Mouse (Mus musculus) neural tube, embryonic 13.5 days (tissue): ENCODE data around the gene Tenm3. TPM values are rescaled to one million over a fixed set of nuclear protein-coding genes. Genes with fewer than 3 reads are reported as not detected.
A peak's percentile ranks its signal among the peaks of the same experiment; 100 is the strongest.

Experiments used
- ATAC-seq: fragments of 200-750 bp; cut with Nextera tagmentation; 2 replicates; pipeline ENCODE4 v1.8.0; 2017; ENCODE audit warnings: low read depth, mild to moderate bottlenecking, moderate TSS enrichment, moderate library complexity
- H3K27ac ChIP-seq: fragments of 300-500 bp; sonication (generic); replicated peaks from 2 replicates; pipeline ENCODE4 v1.5.1; 2015; ENCODE audit warnings: moderate library complexity, mild to moderate bottlenecking, inconsistent platforms
- H3K27me3 ChIP-seq: fragments of 300-500 bp; sonication (generic); 2 replicates; pipeline ENCODE4 v1.6.1; 2015; ENCODE audit warnings: mild to moderate bottlenecking, inconsistent platforms
- H3K36me3 ChIP-seq: fragments of 300-500 bp; sonication (generic); 2 replicates; pipeline ENCODE4 v1.6.1; 2015; ENCODE audit warnings: mild to moderate bottlenecking, inconsistent platforms
- H3K4me1 ChIP-seq: fragments of 300-500 bp; sonication (generic); replicated peaks from 2 replicates; pipeline ENCODE4 v1.6.1; 2015; ENCODE audit warnings: inconsistent platforms
- H3K4me2 ChIP-seq: fragments of 300-500 bp; sonication (generic); 2 replicates; pipeline ENCODE4 v1.6.1; 2015; ENCODE audit warnings: inconsistent platforms, mild to moderate bottlenecking, moderate library complexity
- H3K4me3 ChIP-seq: fragments of 300-500 bp; sonication (generic); 2 replicates; pipeline ENCODE4 v1.5.1; 2015; ENCODE audit warnings: mild to moderate bottlenecking, inconsistent platforms
- H3K9ac ChIP-seq: fragments of 300-500 bp; sonication (generic); 2 replicates; pipeline ENCODE4 v1.6.1; 2015; ENCODE audit warnings: moderate library complexity, mild to moderate bottlenecking, inconsistent platforms
- H3K9me3 ChIP-seq: fragments of 300-500 bp; sonication (generic); 2 replicates; pipeline ENCODE4 v1.6.1; 2016; ENCODE audit warnings: inconsistent platforms
- WGBS: fragments of 180-500 bp; shearing (Covaris S2); methylation state at CpG from one replicate; pipeline ENCODE4 v1.1.7; 2015; 5-methylcytosine and 5-hydroxymethylcytosine counted together
- polyA plus RNA-seq: library from polyadenylated mRNA; unstranded; fragments of >200 nt; fragmentation: Nextera tagmentation; extraction: Ambion mirVana; gene quantifications from 2 replicates; pipeline ENCODE4 v1.2.1, GENCODE M21; 2015

Gene Tenm3
- polyA plus RNA-seq, 1 experiment from 2014 or later = 40.7 TPM

GRCm38 (mm10) chr8:48842516-48842990, 1.2 kb downstream of the Tenm3 start:
- WGBS = under 1% methylated on average over 11 of the region's 11 CpGs
- peak overlapping the region; percentile 92 for H3K27ac ChIP-seq
- peak overlapping the region; percentile 72 for H3K4me3 ChIP-seq
- H3K9me3 ChIP-seq = no peaks in the 10 kb centered on the region
- H3K27me3 ChIP-seq = peaks cover 39% of the 10 kb centered on the region
- peaks cover 43% of the 10 kb centered on the region for H3K4me1 ChIP-seq
- no peaks in the 10 kb centered on the region for H3K36me3 ChIP-seq
- H3K9ac ChIP-seq = peak overlapping the region; percentile 85
- peak; percentile 6 for ATAC-seq
- H3K4me2 ChIP-seq = peak overlapping the region; percentile 95

GRCm38 (mm10) chr8:48842035-48842434, 1.7 kb downstream of the Tenm3 start:
- peak overlapping the region; percentile 92 for H3K27ac ChIP-seq
- H3K36me3 ChIP-seq = no peaks in the 10 kb centered on the region
- H3K9me3 ChIP-seq = no peaks in the 10 kb centered on the region
- H3K9ac ChIP-seq = peak overlapping the region; percentile 85
- 12% methylated on average over 4 of the region's 4 CpGs for WGBS
- H3K4me2 ChIP-seq = peak overlapping the region; percentile 95
- no peak for ATAC-seq
- H3K4me1 ChIP-seq = peaks cover 41% of the 10 kb centered on the region
- peaks cover 34% of the 10 kb centered on the region for H3K27me3 ChIP-seq
- H3K4me3 ChIP-seq = peak overlapping the region; percentile 72

- H3K4me2 ChIP-seq = no peak overlapping the region
- 0 out of 2 replicates have a peak, but pooled peaks cover 8% of the 10 kb centered on the region for H3K4me1 ChIP-seq
- 60% methylated on average over 2 of the region's 2 CpGs for WGBS
- no peak overlapping the region for H3K4me3 ChIP-seq
- H3K27me3 ChIP-seq = 0 out of 2 replicates have a peak, but pooled peaks cover 5% of the 10 kb centered on the region
- no peaks in the 10 kb centered on the region for H3K9me3 ChIP-seq
- no peak for ATAC-seq
- no peaks in the 10 kb centered on the region for H3K36me3 ChIP-seq
- no peak overlapping the region for H3K27ac ChIP-seq
- H3K9ac ChIP-seq = no peak overlapping the region
Observed at GRCm38 (mm10) chr8:48835745-48836144, 8.0 kb downstream of the Tenm3 start.

GRCm38 (mm10) chr8:48827454-48827853, 16.3 kb downstream of the Tenm3 start:
- no peaks in the 10 kb centered on the region for H3K27me3 ChIP-seq
- H3K4me2 ChIP-seq = no peak overlapping the region
- no peaks in the 10 kb centered on the region for H3K9me3 ChIP-seq
- no peak for ATAC-seq
- H3K4me3 ChIP-seq = no peak overlapping the region
- no peaks in the 10 kb centered on the region for H3K4me1 ChIP-seq
- WGBS = 63% methylated on average over 9 of the region's 9 CpGs
- H3K27ac ChIP-seq = no peak overlapping the region
- H3K36me3 ChIP-seq = no peaks in the 10 kb centered on the region
- no peak overlapping the region for H3K9ac ChIP-seq

GRCm38 (mm10) chr8:48825666-48826065, 18.1 kb downstream of the Tenm3 start:
- no peak for ATAC-seq
- Histone ChIP-seq H3K4me2 (no peak overlapping the region), H3K4me1 (no peaks in the 10 kb centered on the region), H3K4me3 (no peak overlapping the region), H3K9me3 (no peaks in the 10 kb centered on the region), H3K27ac (no peak overlapping the region), H3K9ac (no peak overlapping the region), H3K36me3 (no peaks in the 10 kb centered on the region), H3K27me3 (no peaks in the 10 kb centered on the region)
- 91% methylated on average over 7 of the region's 7 CpGs for WGBS

- no peak overlapping the region for H3K9ac ChIP-seq
- no peak for ATAC-seq
- 86% methylated on average over 4 of the region's 4 CpGs for WGBS
- H3K4me2 ChIP-seq = no peak overlapping the region
- no peaks in the 10 kb centered on the region for H3K36me3 ChIP-seq
- H3K4me1 ChIP-seq = peaks cover 9% of the 10 kb centered on the region
- no peaks in the 10 kb centered on the region for H3K9me3 ChIP-seq
- no peaks in the 10 kb centered on the region for H3K27me3 ChIP-seq
- no peak overlapping the region for H3K27ac ChIP-seq
- H3K4me3 ChIP-seq = no peak overlapping the region
Observed at GRCm38 (mm10) chr8:48822291-48822690, 21.5 kb downstream of the Tenm3 start.

- 51% methylated on average over 6 of the region's 6 CpGs for WGBS
- H3K27me3 ChIP-seq = no peaks in the 10 kb centered on the region
- H3K4me3 ChIP-seq = no peak overlapping the region
- H3K9ac ChIP-seq = no peak overlapping the region
- ATAC-seq = no peak
- H3K27ac ChIP-seq = no peak overlapping the region
- H3K36me3 ChIP-seq = no peaks in the 10 kb centered on the region
- H3K4me2 ChIP-seq = no peak overlapping the region
- no peaks in the 10 kb centered on the region for H3K9me3 ChIP-seq
- H3K4me1 ChIP-seq = peaks cover 9% of the 10 kb centered on the region
Observed at GRCm38 (mm10) chr8:48819962-48820361, 23.8 kb downstream of the Tenm3 start.

- Histone ChIP-seq H3K27ac (no peak overlapping the region), H3K27me3 (no peaks in the 10 kb centered on the region), H3K9me3 (no peaks in the 10 kb centered on the region), H3K4me3 (no peak overlapping the region), H3K36me3 (no peaks in the 10 kb centered on the region), H3K4me2 (no peak overlapping the region), H3K9ac (no peak overlapping the region), H3K4me1 (peaks cover 9% of the 10 kb centered on the region)
- no peak for ATAC-seq
- 70% methylated on average over 5 of the region's 5 CpGs for WGBS
Observed at GRCm38 (mm10) chr8:48819348-48819747, 24.4 kb downstream of the Tenm3 start.

- H3K4me1 ChIP-seq = peaks cover 12% of the 10 kb centered on the region
- whole genome bisulfite sequencing = 62% methylated on average over 13 of the region's 13 CpGs
Observed at GRCm38 (mm10) chr8:48816941-48817340, 26.8 kb downstream of the Tenm3 start.

GRCm38 (mm10) chr8:48812196-48812741, 31.5 kb downstream of the Tenm3 start:
- no peak overlapping the region for H3K9ac ChIP-seq
- no peak overlapping the region for H3K4me2 ChIP-seq
- 92% methylated on average over 1 of the region's 1 CpGs for WGBS
- H3K4me1 ChIP-seq = peaks cover 3% of the 10 kb centered on the region; the same call in 1 of the 2 replicates
- H3K9me3 ChIP-seq = no peaks in the 10 kb centered on the region
- no peak for ATAC-seq
- no peaks in the 10 kb centered on the region for H3K27me3 ChIP-seq
- H3K27ac ChIP-seq = no peak overlapping the region
- H3K36me3 ChIP-seq = no peaks in the 10 kb centered on the region
- H3K4me3 ChIP-seq = no peak overlapping the region

More at GRCm38 (mm10) chr8:48816941-48817340, 26.8 kb downstream of the Tenm3 start:
- no peak for ATAC-seq
- no peaks in the 10 kb centered on the region for H3K9me3 ChIP-seq
- no peak overlapping the region for H3K9ac ChIP-seq
- H3K4me3 ChIP-seq = no peak overlapping the region
- H3K4me2 ChIP-seq = no peak overlapping the region
- no peaks in the 10 kb centered on the region for H3K27me3 ChIP-seq
- no peaks in the 10 kb centered on the region for H3K36me3 ChIP-seq
- H3K27ac ChIP-seq = no peak overlapping the region

GRCm38 (mm10) chr8:48810615-48811014, 33.1 kb downstream of the Tenm3 start:
- no peak overlapping the region for H3K4me3 ChIP-seq

GRCm38 (mm10) chr8:48809104-48809503, 34.6 kb downstream of the Tenm3 start:
- Histone ChIP-seq H3K27ac (no peak overlapping the region), H3K4me3 (no peak overlapping the region), H3K9me3 (no peaks in the 10 kb centered on the region), H3K4me1 (peaks cover 3% of the 10 kb centered on the region; the same call in 1 of the 2 replicates), H3K27me3 (no peaks in the 10 kb centered on the region), H3K9ac (no peak overlapping the region), H3K4me2 (no peak overlapping the region), H3K36me3 (no peaks in the 10 kb centered on the region)
- WGBS = 71% methylated on average over 3 of the region's 3 CpGs
- ATAC-seq = no peak

More at GRCm38 (mm10) chr8:48810615-48811014, 33.1 kb downstream of the Tenm3 start:
- no peak overlapping the region for H3K4me2 ChIP-seq
- no peak overlapping the region for H3K9ac ChIP-seq
- 59% methylated on average over 1 of the region's 1 CpGs for WGBS
- no peaks in the 10 kb centered on the region for H3K27me3 ChIP-seq
- peaks cover 3% of the 10 kb centered on the region; the same call in 1 of the 2 replicates for H3K4me1 ChIP-seq
- no peak for ATAC-seq
- H3K9me3 ChIP-seq = no peaks in the 10 kb centered on the region
- no peaks in the 10 kb centered on the region for H3K36me3 ChIP-seq
- no peak overlapping the region for H3K27ac ChIP-seq

GRCm38 (mm10) chr8:48803070-48803469, 40.7 kb downstream of the Tenm3 start:
- Histone ChIP-seq H3K36me3 (no peaks in the 10 kb centered on the region), H3K4me1 (peaks cover 20% of the 10 kb centered on the region), H3K9ac (no peak overlapping the region), H3K9me3 (no peaks in the 10 kb centered on the region), H3K4me2 (no peak overlapping the region), H3K27ac (no peak overlapping the region), H3K27me3 (no peaks in the 10 kb centered on the region), H3K4me3 (no peak overlapping the region)
- WGBS = 88% methylated on average over 8 of the region's 8 CpGs
- no peak for ATAC-seq
